Mouse (Mus musculus) cerebellum, adult 2 months (tissue): ENCODE results near the gene Unc5cl.

Experiments
- CTCF ChIP-seq: fragments of 200-500 bp; IDR thresholded peaks from 2 replicates; pipeline ENCODE4 v1.5.1; 2011; ENCODE audit warnings: low read depth, mild to moderate bottlenecking, control low read depth, low read length, moderate library complexity, borderline replicate concordance; ENCODE audit not compliant: insufficient read depth
- POLR2A ChIP-seq: fragments of 200-500 bp; IDR thresholded peaks from 2 replicates; pipeline ENCODE4 v1.6.1; 2011; ENCODE audit warnings: low read length, control low read depth, borderline replicate concordance; ENCODE audit not compliant: insufficient read depth

GRCm38 (mm10) chr17:48450666-48451352 is 3.9 kb upstream of the Unc5cl start:
- TF ChIP-seq POLR2A, result no peak
- no peak for TF ChIP-seq CTCF
